Mouse (Mus musculus): ENCODE data around the gene Prdx2. TPM values are rescaled to one million over a fixed set of nuclear protein-coding genes. Genes with fewer than 3 reads are reported as not detected.

Gene Prdx2
- total RNA-seq, 2 experiments from 2014 or later = 507 to 518 TPM

- intact Hi-C loops (cut with DNase I) = no loop called here
- peak in 1 of 2 experiments; percentile 76 for DNase-seq (ENCODE audit: extremely low spot score in 1 of 2, low spot score in 2 of 2)
These were observed 23.5 kb upstream of the Prdx2 start for GRCm38 (mm10) chr8:84945633-84946527.

- DNase-seq (ENCODE audit: extremely low spot score in 1 of 2, low spot score in 2 of 2) = peak in 1 of 2 experiments; percentile 44
- intact Hi-C loops (cut with DNase I) = no loop called here
These were observed 22.7 kb upstream of the Prdx2 start, which contains the start of gene Rtbdn for GRCm38 (mm10) chr8:84946528-84947240. Gene Rtbdn (plus strand): TSS chr8:84946991.

GRCm38 (mm10) chr8:84947241-84947545 lies 22.2 kb upstream of the Prdx2 start:
- intact Hi-C loops (cut with DNase I) = no loop called here
- no peak for DNase-seq (ENCODE audit: extremely low spot score in 1 of 2, low spot score in 2 of 2)

GRCm38 (mm10) chr8:84949753-84950152 lies 19.6 kb upstream of the Prdx2 start:
- no peak for DNase-seq (ENCODE audit: extremely low spot score in 1 of 2, low spot score in 2 of 2)
- intact Hi-C loops (cut with DNase I) = no loop called here

- intact Hi-C loops (cut with DNase I) = no loop called here
- no peak for DNase-seq (ENCODE audit: extremely low spot score in 1 of 2, low spot score in 2 of 2)
These were observed 16.7 kb upstream of the Prdx2 start for GRCm38 (mm10) chr8:84952612-84953255.

DNA sequence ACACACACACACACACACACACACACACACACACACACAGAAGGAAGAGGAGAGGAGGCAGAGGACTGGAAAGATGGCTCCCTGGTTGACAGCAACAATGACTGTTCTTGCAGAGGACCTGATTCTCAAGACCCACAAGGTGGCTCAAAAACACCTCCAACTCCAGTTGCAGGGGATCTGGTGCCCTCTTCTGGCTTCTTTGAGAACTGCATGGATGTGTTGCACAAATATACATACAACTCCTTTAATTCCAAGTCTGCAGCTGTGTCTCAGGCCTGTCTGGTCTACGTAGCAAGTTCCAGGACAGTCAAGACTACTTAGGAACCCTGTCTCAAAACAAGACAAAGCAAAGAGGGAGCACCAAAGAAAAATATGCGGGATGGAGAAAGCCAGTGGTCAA lies 12.6 kb upstream of the Prdx2 start:
- peak in 1 of 2 experiments; percentile 69 for DNase-seq (ENCODE audit: extremely low spot score in 1 of 2, low spot score in 2 of 2)
- intact Hi-C loops (cut with DNase I) = no loop called here

GRCm38 (mm10) chr8:84959811-84960210 lies 9.6 kb upstream of the Prdx2 start:
- intact Hi-C loops (cut with DNase I) = no loop called here

DNA sequence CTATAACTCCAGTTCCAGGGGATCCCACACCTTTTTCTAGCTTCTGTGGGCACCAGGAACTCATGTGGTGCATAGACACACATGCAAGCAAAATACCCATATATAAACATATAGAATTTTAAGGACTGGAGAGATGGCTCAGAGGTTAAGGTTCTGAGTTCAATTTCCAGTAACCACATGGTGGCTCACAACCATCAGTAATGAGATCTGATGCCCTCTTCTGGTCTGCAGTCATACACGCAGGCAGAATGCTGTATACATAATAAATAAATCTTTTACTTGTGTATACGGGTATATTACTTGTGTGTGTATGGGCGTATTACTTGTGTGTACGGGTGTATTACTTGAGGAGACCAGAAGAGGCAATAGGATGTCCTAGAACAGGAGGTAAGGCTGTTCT lies 5.4 kb upstream of the Prdx2 start:
- intact Hi-C loops (cut with DNase I) = no loop called here
- no peak for DNase-seq (ENCODE audit: extremely low spot score in 1 of 2, low spot score in 2 of 2)

More at GRCm38 (mm10) chr8:84959811-84960210, 9.6 kb upstream of the Prdx2 start:
- no peak for DNase-seq (ENCODE audit: extremely low spot score in 1 of 2, low spot score in 2 of 2)

DNA sequence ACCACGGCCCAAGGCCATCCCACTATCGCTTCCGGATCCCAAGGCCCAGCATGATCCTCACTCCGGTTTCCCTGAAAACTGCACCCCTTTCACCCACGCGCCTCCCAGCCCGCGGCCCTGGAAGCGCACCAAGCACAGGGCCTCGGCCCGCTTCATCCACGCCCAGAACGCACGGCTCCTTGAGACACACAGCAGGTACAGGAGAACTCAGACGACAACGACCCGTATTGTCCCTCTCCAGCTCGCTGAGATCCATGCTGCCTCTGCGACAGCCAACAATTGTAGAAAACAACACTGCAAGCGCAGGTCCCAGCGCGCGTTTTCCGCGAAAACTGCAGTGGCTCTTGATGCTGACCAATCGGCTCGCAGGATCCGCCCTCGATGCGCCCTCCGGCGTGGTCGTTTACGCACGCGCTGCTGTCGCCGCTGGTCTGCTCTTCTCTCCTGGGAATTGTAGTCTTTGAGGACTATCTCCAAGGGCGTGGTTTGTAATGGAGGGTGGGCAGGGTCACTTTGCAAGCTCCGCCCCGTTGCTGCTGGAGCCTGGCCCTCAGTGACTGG lies 3.6 kb upstream of the Prdx2 start:
- peak; percentile 92 to 96 for DNase-seq (ENCODE audit: extremely low spot score in 1 of 2, low spot score in 2 of 2)
- intact Hi-C loops (cut with DNase I) = no loop called here

GRCm38 (mm10) chr8:84966603-84967002 lies 2.8 kb upstream of the Prdx2 start:
- DNase-seq (ENCODE audit: extremely low spot score in 1 of 2, low spot score in 2 of 2) = no peak
- intact Hi-C loops (cut with DNase I) = no loop called here

DNA sequence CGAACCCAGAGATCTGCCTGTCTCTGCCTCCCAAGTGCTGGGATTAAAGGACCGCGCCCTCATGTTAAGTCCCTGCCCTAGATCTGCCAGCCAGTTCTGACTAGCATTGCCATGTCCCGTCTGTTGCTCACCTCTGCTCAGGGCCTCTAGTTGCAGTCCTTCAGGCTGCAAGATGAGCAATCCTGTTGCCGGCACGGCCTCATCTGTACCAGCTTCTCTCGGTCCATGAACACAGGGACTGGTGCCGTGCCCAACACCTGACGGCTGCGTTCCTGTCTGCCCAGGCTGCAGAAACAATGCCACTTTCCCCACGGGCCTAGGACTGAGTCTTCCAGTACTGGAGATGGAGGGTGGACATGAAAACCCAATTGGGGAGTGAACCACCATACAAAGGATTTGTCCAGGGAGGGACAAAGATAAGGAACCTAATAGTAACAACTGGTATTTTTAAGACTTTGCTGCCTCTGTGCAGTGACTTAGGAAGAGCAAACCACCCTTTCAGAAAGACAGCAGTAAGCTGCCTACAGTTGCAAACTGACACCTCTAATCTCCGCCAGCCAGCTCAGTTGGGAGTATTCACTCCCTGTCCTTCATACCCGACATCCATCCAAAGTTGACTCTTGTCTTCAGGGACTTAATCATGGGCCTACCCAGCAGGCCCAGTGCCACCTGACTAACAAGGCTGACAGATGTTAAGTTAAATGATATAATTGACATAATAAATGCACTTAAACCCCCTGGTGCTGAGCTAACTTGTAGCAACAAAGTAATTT lies 1.7 kb upstream of the Prdx2 start:
- no peak for DNase-seq (ENCODE audit: extremely low spot score in 1 of 2, low spot score in 2 of 2)
- intact Hi-C loops (cut with DNase I) = no loop called here

DNA sequence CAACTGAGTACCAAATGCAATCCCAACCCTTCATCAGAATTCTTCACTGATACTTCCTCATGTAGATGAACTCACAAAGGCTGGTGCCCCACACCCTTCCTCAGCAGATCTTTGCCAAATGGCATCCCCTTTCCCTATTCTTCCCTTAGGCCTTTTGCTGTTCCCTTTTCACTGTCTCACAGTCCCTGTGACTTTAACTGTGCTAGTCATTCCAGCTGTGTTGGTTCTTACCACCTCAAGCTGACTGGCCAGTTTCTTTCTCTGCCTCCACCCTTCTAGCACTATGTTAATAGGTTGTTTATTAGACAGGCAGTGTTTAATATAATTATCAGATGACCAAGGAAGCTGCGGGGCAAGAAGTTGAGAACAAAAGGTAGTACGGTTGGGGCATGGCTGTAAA lies 737 bp upstream of the Prdx2 start:
- no peak for DNase-seq (ENCODE audit: extremely low spot score in 1 of 2, low spot score in 2 of 2)
- intact Hi-C loops (cut with DNase I) = no loop called here

- intact Hi-C loops (cut with DNase I) = loop anchor here (5.0 kb wide), 1 partner anchor 62 kb away; no protein-coding TSS in a partner anchor
These were observed 876 bp downstream of the Prdx2 start for GRCm38 (mm10) chr8:84970135-84970790.

GRCm38 (mm10) chr8:84970913-84971312 lies 1.5 kb downstream of the Prdx2 start:
- intact Hi-C loops (cut with DNase I) = loop anchor here (5.0 kb wide), 1 partner anchor 61 kb away; no protein-coding TSS in a partner anchor
- no peak for DNase-seq (ENCODE audit: extremely low spot score in 1 of 2, low spot score in 2 of 2)

More at GRCm38 (mm10) chr8:84970135-84970790, 876 bp downstream of the Prdx2 start:
- DNase-seq (ENCODE audit: extremely low spot score in 1 of 2, low spot score in 2 of 2) = no peak

DNA sequence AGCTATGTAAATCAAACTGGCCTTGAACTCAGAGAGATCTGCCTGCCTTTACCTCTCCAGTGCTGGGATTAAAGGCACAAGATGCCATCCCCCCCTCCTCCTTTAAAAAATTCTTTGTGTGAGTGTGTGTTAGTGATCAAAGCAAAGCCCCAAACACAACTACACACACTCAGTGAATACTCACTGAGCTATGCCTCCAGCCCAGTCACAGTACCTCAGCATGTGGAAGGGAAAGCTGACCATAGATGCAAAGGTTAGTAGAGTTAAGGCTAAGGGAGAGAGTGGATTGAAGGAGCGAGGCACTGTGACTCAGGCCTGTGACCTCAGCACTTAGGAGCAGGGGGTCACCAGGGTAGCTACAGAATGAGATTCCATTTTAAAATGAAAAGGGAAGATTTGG lies 3.7 kb downstream of the Prdx2 start:
- DNase-seq (ENCODE audit: extremely low spot score in 1 of 2, low spot score in 2 of 2) = no peak
- intact Hi-C loops (cut with DNase I) = loop anchor here (5.0 kb wide), 1 partner anchor 59 kb away; no protein-coding TSS in a partner anchor

- no peak for DNase-seq (ENCODE audit: extremely low spot score in 1 of 2, low spot score in 2 of 2)
- intact Hi-C loops (cut with DNase I) = loop anchor here (5.0 kb wide), 1 partner anchor 58 kb away; no protein-coding TSS in a partner anchor
These were observed 4.6 kb downstream of the Prdx2 start for GRCm38 (mm10) chr8:84973803-84974542.

GRCm38 (mm10) chr8:84974543-84975142 lies 5.3 kb downstream of the Prdx2 start:
- intact Hi-C loops (cut with DNase I) = loop anchor here (1.0 to 5.0 kb wide), 2 partner anchors 16 to 58 kb away; partner anchors contain the start of gene Hook2
- no peak for DNase-seq (ENCODE audit: extremely low spot score in 1 of 2, low spot score in 2 of 2)

All from left cerebral cortex, postnatal 10 days (tissue).